Mouse (Mus musculus) embryo, embryonic 11 days (tissue): ENCODE data around the gene Gm45021.

Source experiments
- DNase-seq: peaks from one replicate; pipeline ENCODE4 v3.0.0-alpha.2; 2015

Gene Gm45021

DNA sequence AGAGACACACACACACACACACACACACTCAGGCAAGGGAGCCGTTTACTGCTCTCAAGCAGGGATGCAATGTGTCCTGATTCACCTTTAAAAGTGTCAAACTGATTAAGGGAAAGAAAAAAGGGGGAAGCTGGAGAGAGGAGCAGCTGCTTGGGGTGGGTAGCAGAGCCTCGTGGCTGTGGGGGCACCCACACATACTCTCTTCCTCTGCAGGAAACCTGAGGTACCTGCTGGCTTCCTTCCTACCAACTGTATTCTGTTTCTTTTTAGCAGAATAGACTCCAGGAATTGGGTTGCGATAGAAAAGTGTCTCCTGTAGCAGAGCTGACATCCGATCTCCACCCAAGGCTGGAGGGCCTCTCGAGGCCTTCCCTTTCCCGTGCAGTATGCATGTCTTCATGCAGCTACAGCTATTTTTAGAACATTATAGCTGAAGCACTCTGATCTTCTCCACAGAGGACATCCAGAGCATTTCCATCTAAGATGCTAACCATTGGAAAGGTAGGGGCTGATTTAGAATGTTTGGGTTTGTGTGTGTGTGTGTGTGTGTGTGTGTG is at the start of gene Gm45021:
TSS of gene Gm45021 (plus strand) at position 417 of the 557 bp plus-strand sequence.
- no peak for DNase-seq

DNA sequence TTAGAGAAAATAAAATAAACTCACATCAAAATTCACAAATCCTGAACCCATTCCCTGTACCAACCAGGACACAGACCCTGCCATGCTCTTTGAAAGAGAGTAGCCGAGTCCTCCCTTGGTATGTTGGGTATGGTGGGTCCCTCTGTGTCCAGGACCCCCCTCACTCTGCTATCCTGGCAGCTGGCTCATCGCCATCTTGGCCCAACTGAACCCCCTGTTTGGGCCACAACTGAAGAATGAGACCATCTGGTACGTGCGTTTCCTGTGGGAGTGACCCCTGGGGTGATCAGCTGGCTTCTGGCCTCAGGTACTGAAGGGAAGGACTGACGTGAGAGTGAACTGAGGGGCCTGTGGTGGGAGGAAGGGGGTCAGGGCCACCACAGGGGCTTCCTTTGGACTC is 49.5 kb upstream of the Gm45021 start:
- no peak for DNase-seq

DNA sequence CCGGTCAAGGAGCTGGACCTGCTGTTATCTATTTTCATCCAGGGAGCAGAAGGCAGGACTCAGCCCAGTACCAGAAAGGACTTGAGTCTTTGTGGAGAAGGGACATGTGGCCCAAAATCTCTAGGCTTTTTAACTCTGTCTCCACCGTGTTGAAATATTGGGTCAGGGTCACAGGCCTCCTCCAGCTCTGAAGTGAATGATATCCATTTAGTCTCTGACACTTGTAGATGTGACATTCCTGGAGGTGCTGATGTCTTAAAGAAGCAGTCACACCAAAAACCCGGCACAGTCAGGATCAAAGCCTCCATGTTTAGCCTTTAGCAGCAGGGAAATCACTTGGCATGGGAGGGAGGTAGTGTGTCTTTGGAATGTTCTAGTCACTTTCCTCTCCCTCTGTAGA is 48.7 kb upstream of the Gm45021 start:
- no peak for DNase-seq

DNA sequence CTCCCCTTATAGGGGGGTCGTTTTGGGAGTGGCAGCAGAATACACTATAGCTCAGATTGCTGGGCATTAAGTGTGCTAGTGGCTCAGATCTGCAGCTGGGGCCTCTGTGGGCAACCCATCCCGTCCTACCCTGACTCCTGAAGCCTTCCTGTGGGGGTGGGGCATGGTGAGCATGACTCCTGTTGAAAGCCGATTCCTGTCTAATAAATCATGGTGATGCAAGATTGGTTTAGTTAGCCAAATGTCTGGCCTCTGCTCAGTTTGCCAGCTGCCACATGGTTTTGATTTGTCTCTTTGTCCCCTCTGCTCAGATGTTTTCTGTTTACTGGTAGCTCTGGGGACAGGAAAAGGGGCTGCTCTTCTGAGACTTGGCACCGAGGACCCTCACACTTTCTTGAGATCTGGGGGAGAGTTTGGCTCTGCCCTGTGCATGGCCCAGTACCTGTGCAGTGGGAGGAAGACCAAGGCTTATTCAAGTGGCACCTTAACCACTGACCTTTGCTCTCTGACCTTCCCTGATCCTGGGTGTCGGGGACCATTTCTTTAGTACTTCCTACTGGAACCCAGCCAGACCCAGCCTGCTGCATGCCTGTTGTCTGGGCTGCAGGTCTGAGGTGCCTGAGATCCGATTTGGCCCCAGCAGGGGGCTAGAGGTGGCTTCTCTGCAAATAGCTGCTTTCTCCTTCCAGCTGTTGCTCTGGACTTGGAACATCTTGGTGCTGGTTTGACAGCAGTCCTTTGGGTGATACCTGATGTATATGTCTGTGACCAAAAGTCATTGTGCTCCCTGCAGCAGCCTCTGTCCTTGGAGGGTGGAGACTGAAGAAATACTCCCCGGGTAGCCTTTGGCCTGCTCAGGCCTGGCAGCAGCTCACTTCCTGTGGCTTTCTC is 47.6 kb upstream of the Gm45021 start:
- DNase-seq: peak; percentile 81

DNA sequence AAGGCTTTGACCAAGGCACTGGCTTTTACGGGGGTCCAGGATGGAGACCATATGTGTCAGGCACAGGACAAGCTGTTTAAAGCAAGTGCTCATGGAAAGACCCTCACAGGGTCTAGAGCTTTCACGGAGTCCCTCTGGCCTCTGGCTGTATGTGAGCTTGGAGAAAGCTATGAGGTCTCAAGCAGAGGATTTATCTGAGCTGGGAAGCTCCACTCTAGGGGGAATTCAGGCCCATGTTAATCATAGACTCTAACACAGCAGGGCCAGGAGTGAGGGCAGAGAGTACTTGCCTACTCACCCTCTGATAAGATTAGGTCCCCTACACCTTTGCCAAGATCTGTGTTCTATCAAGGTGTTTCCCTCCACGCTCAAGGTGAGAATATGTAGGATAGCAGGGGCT is 46.8 kb upstream of the Gm45021 start:
- no peak for DNase-seq

DNA sequence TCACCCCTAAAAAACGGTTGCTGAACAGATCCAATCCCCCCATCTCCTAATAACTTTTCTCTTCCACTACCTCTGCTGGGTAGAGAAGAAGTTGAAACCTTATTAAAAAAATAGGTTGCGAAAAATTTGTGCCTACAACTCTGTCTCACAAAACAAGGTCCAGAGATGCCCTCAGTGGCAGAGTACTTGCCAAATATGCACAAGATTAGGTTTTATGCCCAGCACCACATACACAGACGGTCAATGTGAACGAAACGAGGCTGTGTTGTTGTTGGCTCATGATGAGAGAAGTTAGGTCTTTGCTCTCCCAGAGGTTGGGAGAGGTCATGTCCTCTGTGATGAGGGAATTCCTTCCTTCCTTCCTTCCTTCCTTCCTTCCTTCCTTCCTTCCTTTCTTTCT is 44.2 kb upstream of the Gm45021 start:
- no peak for DNase-seq

DNA sequence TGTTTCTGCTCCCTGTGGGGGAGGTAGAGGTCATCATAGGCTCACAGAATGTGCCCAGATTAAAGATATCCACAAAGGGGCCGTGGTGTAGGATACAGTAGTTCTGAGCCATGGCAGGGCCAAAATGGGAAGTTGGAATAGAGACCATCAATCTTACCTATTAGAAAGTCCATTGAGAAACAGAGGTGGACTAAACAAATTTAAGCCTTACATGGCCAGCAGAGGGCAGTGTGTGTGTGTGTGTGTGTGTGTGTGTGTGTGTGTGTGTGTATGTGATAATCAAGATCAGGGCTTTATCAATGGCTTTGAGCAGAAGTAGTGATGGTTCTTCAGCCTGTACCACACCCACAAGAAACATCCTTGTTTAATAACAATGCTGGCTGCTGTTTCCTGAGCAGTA is 43.1 kb upstream of the Gm45021 start:
- peak; percentile 54 for DNase-seq

DNA sequence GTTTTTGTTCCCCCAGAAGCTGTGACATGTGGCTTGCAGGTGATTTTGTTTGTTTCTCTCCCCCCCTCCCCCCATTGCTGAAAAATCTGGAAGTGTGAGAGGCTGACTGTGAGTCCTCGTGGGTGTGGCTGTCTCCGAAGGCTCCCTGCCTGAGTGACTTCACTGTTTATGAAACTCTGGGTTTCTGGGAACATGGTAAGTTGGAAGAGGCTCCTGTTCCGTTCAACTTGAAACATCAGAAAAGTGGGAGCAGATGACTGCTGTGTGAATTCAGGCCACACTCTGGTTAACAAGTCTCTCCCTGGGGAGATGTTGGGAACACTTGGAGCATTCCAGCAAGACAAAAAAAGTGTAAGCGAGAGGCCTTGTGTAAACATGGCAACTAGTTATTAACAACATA is 42.6 kb upstream of the Gm45021 start:
- DNase-seq: no peak

DNA sequence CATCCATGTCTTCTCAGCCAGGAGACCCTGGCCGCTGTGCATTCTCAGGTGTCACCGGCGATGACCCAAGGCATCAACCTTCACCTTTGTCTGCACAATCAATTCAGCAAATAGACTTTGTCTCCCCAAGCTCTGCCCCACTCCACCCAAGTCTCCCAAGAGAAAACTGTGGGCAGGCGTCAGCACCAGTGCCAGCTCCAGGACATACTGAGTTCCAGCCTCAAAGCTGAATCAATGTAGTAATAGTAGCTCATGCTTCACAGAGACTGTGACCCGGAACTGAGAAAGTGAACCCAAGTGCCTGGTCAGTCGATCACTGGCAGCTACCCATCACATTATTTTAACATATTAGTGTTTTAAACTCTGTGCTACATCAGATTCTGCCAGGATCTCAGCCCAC is 41.1 kb upstream of the Gm45021 start:
- no peak for DNase-seq

DNA sequence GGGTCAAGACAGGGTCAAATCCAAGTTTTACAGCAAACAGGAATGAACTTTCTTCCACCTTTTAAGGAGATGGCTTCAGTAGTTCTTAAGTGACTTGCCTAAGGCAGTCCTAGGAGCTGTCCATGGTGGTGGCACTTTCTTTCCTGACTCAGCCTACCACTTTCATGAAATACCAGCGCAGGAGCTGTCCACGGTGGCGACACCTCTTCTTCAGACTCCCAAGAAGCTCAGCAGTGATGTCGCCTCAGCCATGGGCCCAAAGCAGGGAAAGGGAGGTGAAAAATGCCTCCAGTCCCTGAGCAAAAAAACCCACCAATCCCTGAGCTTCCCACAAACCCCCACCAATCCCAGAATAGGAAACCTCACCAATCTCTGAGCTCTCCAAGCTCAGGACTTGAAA is 36.5 kb upstream of the Gm45021 start:
- DNase-seq: peak; percentile 61

DNA sequence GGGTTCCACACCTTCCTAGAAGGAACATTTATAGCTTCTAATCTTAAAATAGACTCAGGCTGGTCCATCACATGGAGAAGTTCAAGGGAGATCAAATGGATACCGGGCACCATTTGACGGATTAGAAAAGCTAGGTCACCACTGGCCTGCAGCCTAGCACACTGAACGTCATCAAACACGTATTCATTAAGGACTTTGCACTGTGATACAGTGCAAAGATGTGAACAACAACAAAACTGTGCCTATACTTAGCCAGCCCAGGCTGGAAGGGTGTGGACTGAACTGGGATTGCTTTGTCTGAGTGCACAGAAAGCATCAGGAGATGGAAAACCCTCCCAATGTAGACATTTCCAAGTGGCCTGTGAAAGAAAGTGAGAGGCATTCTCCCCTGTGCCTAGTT is 35.6 kb upstream of the Gm45021 start:
- DNase-seq: peak; percentile 14

DNA sequence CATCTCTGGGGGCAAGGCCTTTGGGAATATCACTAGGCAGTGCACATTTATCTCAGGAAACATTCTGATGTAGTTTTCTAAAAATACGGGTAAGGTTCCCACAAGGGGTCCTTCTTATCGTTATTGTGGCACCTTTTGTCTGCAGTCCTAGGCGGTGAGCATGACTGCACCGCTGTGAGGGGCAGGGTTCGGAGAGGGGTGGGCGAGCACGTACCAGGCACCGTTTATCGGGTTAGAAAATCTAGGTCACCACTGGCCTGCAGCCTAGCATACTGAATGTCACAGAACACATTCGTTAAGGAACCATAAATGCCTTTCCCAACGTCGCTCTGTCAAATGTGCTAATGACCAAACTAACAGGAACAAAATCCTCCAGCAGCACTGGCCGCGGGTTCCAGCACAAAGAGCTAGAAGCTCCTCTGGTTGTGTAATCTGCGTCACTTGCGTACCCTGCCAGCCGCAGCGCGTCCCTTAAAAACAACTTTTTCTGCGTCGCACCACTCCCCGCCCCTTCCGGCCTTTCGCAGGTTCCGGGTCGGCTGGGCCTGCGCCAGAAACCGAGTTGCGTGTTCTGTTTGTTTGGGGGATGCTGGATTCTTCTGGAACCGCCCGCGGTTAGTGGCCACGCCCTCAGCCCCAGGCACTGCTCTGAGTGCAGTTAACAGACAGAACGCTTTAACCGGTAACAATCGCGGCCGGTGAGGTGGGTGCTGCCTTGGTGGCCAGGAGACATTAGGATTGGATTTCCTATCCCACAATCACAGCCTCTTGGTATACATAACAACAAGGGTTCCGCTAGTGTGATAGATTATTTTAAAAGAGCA is 34.9 kb upstream of the Gm45021 start, which contains the start of gene Lrrc61:
TSS of gene Lrrc61 (plus strand) at position 517 of the 824 bp plus-strand sequence.
- peak; percentile 95 for DNase-seq

DNA sequence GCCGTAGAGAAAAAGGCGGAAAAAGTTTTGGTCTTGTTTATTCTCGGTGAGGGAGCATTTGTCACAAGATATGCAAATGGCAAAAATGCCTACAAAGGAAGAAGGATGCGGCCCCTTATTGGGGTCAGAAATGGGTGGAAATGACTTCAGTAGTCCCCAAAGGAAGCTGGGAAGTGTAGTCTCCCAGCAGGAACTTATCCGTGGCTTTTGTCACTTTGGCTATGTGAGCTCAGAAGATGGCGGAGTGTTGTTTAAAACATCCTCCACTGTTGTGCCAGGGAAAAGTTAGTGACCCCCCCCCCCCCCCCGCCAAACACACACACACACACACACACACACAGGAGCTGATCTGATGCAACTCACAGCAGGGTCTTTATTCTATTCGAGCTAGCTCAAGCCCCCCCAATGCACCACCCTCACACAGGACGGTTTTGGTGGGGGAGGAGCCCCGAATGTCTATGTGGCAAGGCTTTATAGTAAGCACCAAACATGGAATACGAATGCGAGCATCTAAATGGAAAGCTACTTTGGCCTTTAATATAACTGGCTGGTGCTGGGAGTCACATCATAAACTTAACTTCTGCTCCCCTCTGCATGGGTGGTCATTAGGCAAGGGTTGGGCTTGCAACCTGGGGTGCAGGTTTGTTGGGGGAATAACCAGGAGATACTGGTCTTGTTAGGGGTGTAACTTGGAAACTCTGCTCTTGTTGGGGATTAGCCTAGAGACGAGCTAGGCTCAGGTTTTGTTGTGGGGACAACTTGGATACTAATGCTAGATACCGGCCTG is 34.1 kb upstream of the Gm45021 start:
- peak; percentile 88 for DNase-seq

DNA sequence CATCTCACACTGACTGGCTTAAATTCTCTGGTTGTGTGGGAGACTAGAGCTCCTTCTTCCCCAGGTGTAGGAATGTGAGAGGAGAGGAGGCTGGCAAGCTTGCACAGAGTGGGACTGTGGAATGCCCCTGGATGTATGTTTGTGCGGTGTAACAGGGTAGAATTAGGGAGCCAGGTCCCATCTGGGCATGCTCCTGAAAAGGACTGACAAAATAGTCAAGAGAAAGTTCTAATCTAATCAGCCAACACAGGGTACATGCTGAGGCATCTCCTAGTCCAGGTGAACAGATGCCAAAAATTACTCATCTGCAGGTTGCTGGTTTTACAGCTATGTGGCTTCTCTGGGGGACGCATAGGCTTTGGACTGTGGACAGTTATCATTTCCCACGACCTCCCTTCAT is 33.5 kb upstream of the Gm45021 start:
- no peak for DNase-seq

DNA sequence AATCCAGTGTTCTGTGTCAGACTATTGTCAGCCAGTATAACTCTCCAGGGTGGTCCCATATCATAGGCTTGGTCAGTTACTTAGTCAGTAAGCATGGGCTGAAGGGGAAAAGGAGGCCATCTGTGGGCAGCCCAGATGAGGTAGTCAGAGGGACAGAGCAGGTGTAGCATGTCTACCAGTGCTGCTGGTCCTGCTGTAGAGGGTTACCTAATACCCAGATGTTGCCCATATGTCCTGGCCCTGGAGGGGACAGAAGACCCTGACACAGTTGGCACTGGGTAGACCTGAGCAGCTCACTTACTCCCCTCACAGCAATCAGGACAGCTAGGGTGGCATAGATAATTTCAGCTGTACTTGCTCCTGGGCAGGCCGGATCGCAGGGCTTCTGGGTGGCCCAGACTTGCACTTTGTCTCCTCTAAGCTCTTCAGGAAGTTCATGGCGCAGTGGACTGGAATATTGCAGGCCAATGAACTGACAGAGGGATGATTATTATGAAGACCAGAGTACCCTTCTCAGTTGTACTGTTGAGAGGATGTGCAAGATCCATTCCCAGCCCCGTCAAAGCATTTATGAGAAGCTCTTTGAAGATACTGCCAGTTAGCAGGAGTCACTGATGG is 23.6 kb upstream of the Gm45021 start:
- no peak for DNase-seq

DNA sequence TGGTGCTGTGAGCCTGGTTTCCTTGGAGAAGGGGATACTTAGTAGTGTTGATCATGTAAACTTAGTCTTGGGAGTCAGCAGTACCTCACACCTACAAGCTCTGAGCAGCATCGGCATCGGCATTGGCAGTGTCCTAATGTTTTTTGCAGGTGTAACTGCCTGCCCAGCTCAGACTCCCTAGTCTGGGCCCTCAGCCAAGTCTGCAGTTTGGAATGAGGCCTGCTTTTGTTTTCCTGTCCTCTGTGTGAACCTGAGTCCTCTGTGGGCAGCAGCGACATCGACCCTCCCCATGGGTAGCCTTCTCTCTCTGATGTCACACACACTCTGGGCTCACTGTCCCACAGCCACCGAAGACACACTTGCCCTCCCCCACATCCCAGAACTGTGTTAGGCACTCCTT is 23.1 kb upstream of the Gm45021 start:
- DNase-seq: no peak

DNA sequence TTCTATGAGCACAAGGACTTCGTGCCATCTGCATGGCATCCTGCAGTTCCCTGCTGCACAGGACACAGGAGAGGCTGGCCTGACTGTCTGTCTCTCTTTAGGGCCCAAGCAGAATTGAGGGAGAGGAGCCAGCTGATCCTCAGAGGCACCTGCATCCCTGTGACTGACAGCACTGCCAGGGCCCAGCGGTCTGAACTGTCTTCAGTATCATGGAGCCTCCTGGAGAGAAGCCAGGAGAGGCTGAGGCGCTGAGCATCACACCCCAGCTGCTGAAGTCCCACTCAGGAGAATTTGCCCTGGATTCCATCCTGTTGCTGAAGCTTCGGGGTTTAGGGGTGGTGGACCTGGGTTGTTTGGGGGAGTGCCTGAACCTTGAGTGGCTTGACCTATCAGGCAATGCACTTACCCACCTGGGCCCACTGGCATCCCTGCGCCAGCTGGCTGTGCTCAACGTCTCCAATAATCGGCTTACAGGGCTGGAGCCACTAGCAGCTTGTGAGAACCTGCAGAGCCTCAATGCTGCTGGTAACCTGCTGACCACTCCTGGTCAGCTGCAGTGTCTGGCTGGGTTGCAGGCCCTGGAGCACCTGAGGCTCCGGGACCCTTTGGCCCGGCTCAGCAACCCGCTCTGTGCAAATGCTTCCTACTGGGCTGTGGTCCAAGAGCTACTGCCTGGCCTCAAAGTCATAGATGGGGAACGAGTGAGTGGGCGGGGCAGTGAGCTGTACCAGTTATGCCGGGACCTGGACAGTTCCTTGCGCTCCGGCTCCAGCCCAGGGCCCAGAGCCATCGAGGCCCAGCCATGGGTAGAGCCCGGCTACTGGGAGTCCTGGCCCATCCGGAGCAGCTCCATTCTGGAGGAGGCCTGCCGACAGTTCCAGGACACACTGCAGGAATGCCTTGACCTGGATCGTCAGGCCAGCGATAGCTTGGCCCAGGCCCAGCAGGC is 21.1 kb upstream of the Gm45021 start:
- DNase-seq: no peak

DNA sequence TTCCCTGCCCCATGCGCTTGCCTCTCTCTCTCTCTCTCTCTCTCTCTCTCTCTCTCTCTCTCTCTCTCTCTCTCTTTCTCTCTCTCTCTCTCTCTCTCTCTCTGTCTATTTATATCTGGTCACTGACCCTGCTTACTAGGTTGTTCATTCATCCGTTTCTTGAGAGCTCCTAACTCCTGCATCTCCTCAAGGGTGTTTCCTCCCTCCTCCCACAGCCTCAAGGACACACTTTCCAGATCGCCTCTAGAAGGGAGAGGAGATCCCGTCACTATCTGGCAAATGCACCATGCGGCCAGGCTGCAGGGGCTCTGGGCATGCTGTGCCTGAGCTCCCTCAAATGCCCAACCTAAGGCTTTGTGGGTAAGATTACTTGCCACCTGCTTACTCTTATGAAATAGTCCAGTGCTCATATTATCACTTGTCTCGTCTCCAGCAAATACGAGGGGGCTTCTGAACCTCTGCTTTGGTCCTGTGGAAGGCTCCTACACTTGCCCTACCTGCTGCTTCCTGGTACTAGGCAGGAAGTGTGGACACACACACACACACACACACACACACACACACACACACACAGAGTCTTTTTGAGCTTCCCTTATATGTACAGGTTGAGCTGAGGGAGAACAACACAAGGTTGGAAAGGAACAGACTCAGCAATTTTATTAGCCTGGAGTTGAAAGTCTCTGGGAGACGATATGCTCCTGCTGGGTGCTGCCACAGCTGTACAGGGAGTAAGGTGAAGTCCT is 20.2 kb upstream of the Gm45021 start:
- DNase-seq: no peak

DNA sequence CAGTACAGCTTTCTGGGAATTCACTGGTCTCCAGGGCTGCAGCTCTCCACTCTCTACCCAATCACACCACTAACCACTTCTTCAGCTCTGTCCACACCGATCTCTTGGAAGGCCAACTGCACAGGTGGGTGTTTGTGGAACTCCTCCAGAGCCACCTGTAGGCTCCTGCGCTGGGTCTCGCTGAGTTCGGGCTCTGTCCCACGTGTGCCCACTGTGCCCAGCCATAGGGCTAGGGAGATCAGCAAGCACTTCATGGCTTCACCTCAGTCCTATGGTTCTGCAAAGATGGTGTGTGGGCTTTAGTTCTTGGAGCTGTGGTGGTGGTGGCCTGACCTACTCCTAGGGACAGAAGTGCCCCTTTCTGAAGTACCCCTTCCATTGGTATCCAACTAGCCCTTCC is 17.4 kb upstream of the Gm45021 start:
- no peak for DNase-seq

DNA sequence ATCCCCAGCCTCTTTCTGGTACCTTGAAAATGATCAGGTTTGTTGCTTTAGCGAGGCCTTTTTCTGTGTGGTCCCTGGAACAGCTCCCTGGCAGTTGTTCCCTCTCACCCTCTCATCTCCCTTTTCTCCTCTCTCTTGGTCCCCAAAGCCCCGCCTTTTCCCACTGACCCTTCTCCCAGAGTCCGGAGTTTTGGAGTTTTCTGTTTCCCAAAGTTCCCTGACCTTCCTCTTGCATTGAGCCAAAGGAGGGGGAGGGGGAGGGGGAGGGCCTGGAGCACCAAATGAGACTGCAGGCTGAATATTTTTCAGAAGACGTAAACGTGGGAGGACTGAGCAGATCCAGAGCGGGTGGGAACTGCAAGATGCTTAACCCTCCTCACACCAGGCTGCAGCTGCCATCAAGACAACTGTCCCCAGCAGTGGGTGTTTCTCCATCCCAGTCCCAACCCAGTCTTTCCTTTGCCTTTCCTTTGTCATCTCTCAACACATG is 16.8 kb upstream of the Gm45021 start, which contains the start of gene Rarres2:
TSS of gene Rarres2 (minus strand) at position 218 of the 490 bp plus-strand sequence.
- DNase-seq: peak; percentile 35
